ENCODE assay signal across 8 mouse cellular contexts in the genomic region with DNA sequence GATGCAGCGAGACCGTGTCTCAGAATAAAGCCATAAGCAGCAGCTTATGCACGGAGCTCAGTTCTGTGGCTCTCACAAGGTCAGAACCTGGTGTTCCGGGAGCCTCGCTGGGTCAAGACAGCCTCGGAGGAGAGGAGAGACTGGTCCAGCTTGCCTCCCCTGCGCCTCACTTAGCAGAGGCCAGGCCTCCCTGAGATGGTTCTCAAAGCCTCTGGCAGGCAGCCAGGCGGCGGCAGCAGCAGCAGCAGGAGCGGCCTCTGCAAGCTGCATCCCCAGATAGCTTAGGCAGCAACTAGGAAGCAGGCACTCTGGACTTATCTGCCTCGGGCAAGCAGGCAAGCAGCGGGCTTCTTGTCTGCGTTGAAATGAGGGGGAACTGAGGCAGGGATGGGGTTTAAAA. TPM values are rescaled to one million over a fixed set of nuclear protein-coding genes. Genes with fewer than 3 reads are reported as not detected.
DNase-seq lines count a peak whose midpoint lies in the region; ATAC-seq and TF ChIP-seq lines count a peak whose summit lies in the region.

No protein-coding gene starts in this region.

- peak; percentile 66 to 75 for DNase-seq in left cerebral cortex, adult 18-20 months (ENCODE audit: low spot score in 2 of 2)
- DNase-seq in left cerebral cortex, adult 11 months (ENCODE audit: low spot score) = no peak
- DNase-seq in cerebellum, postnatal 4 days (ENCODE audit: low spot score in 2 of 2) = peak; percentile 61 to 85
- peak; percentile 59 to 81 for DNase-seq in gastrocnemius, postnatal 4 days (ENCODE audit: low spot score in 2 of 2)
- DNase-seq in kidney, adult 11 months = peak; percentile 82
- DNase-seq in midbrain, postnatal 0 days (ENCODE audit: low spot score) = peak; percentile 90

- no peaks in the 10 kb centered on the region for H3K27me3 ChIP-seq in limb, embryonic 15.5 days
- H3K27me3 ChIP-seq in midbrain, postnatal 0 days (ENCODE audit: insufficient read depth, low read length) = no peaks in the 10 kb centered on the region
- no peaks in the 10 kb centered on the region for H3K27me3 ChIP-seq in stomach, embryonic 15.5 days (replicated peaks)

- TF ChIP-seq CTCF in midbrain, postnatal 0 days (IDR thresholded peaks at IDR 0.05) = peak; percentile 49

- no peak overlapping the region for H3K4me3 ChIP-seq in limb, embryonic 15.5 days
- no peak overlapping the region for H3K4me3 ChIP-seq in midbrain, postnatal 0 days (ENCODE audit: low read depth, low read length)
- no peak overlapping the region for H3K4me3 ChIP-seq in stomach, embryonic 15.5 days (replicated peaks)

- 0 out of 2 replicates have a peak overlapping the region, but pooled peaks have one; percentile 8 for H3K4me2 ChIP-seq in limb, embryonic 15.5 days
- no peak overlapping the region for H3K4me2 ChIP-seq in midbrain, postnatal 0 days (ENCODE audit: low read depth, low read length, poor library complexity, severe bottlenecking)
- peak overlapping the region; percentile 24 for H3K4me2 ChIP-seq in stomach, embryonic 15.5 days

- no peak overlapping the region for H3K9ac ChIP-seq in limb, embryonic 15.5 days
- H3K9ac ChIP-seq in midbrain, postnatal 0 days (replicated peaks; ENCODE audit: low read length, poor library complexity, severe bottlenecking) = no peak overlapping the region; the same call in 1 of the 2 replicates
- no peak overlapping the region for H3K9ac ChIP-seq in stomach, embryonic 15.5 days

- no peak for ATAC-seq in limb, embryonic 15.5 days (ENCODE audit: insufficient number of reproducible peaks, low FRiP score, low TSS enrichment, low read depth)
- ATAC-seq in midbrain, postnatal 0 days (ENCODE audit: low FRiP score) = no peak
- ATAC-seq in stomach, embryonic 15.5 days (ENCODE audit: insufficient read depth, low FRiP score, low read depth) = peak; percentile 74

- peak overlapping the region; percentile 100 for H3K27ac ChIP-seq in limb, embryonic 15.5 days
- H3K27ac ChIP-seq in midbrain, postnatal 0 days (ENCODE audit: low read depth, low read length) = peak overlapping the region; percentile 100
- peak overlapping the region; percentile 100 for H3K27ac ChIP-seq in stomach, embryonic 15.5 days

- peaks cover 64% of the 10 kb centered on the region for H3K4me1 ChIP-seq in limb, embryonic 15.5 days
- peaks cover 29% of the 10 kb centered on the region for H3K4me1 ChIP-seq in midbrain, postnatal 0 days (ENCODE audit: insufficient read depth, low read length)
- H3K4me1 ChIP-seq in stomach, embryonic 15.5 days = peaks cover 64% of the 10 kb centered on the region

- H3K9me3 ChIP-seq in limb, embryonic 15.5 days = no peaks in the 10 kb centered on the region
- H3K9me3 ChIP-seq in midbrain, postnatal 0 days (ENCODE audit: low read length) = no peaks in the 10 kb centered on the region
- no peaks in the 10 kb centered on the region for H3K9me3 ChIP-seq in stomach, embryonic 15.5 days

- WGBS in limb, embryonic 15.5 days = 17% methylated on average over 13 of the region's 13 CpGs
- WGBS in midbrain, postnatal 0 days = 10% methylated on average over 13 of the region's 13 CpGs
- WGBS in stomach, embryonic 15.5 days = 11% methylated on average over 13 of the region's 13 CpGs

- H3K36me3 ChIP-seq in limb, embryonic 15.5 days = no peaks in the 10 kb centered on the region
- no peaks in the 10 kb centered on the region for H3K36me3 ChIP-seq in midbrain, postnatal 0 days (ENCODE audit: insufficient read depth, low read length)
- H3K36me3 ChIP-seq in stomach, embryonic 15.5 days = no peaks in the 10 kb centered on the region

RNA-seq across cellular contexts. Expression of a gene that starts 10.4 kb away (rescaled TPM):
- 100 to 1,000 TPM; 150 to 151 TPM for total RNA-seq in left cerebral cortex, adult 18-20 months (2021)
- 10 to 100 TPM; 39.0 to 39.6 TPM for total RNA-seq in gastrocnemius, postnatal 4 days (2021)
- 40.4 and 52.2 TPM in 2 replicates for polyA plus RNA-seq in limb, embryonic 15.5 days (2015; fragmentation: Nextera tagmentation; extraction: Ambion mirVana)
- 55.9 and 73.4 TPM in 2 replicates for total RNA-seq in midbrain, postnatal 0 days (2014; rRNA removed)
- polyA plus RNA-seq in midbrain, postnatal 0 days (2015; fragmentation: Nextera tagmentation; extraction: Ambion mirVana) = 56.8 and 59.0 TPM in 2 replicates
- polyA plus RNA-seq in stomach, embryonic 15.5 days (2015; fragmentation: Nextera tagmentation; extraction: Ambion mirVana) = 53.6 and 54.5 TPM in 2 replicates
